Mouse (Mus musculus) myocyte (in vitro differentiated cells): ENCODE measurements at regions not wholly inside any gene's neighbourhood (a gene's known extent, or its start where the extent isn't known, plus 50 kb on each side); places are given as distances from the start of the nearest gene placed in this dataset.
A peak's percentile ranks its signal among the peaks of the same experiment; 100 is the strongest.

ENCODE experiments used
- H3K27me3 ChIP-seq: one replicate; pipeline ENCODE4 v1.6.1; 2011; ENCODE audit not compliant: control insufficient read depth, insufficient read depth, insufficient read length
- H3K36me3 ChIP-seq: one replicate; pipeline ENCODE4 v1.6.1; 2011; ENCODE audit not compliant: control insufficient read depth, insufficient read depth
- H3K4me2 ChIP-seq: one replicate; pipeline ENCODE4 v1.6.1; 2011; ENCODE audit warnings: low read depth, control low read depth
- H3K4me3 ChIP-seq: one replicate; pipeline ENCODE4 v1.5.1; 2011; ENCODE audit warnings: mild to moderate bottlenecking, control low read depth, moderate library complexity
- H3K79me2 ChIP-seq: one replicate; pipeline ENCODE4 v1.6.1; 2011; ENCODE audit not compliant: control insufficient read depth, insufficient read depth
- H3ac ChIP-seq: one replicate; pipeline ENCODE4 v1.6.1; 2011; ENCODE audit not compliant: control insufficient read depth, insufficient read length
- E2F4 ChIP-seq: IDR thresholded peaks from one replicate; pipeline ENCODE4 v1.6.1; 2011; ENCODE audit warnings: mild to moderate bottlenecking, control low read depth, moderate library complexity; ENCODE audit not compliant: insufficient read depth
- MAX ChIP-seq: IDR thresholded peaks from one replicate; pipeline ENCODE4 v1.6.1; 2011; ENCODE audit warnings: low read depth, mild to moderate bottlenecking, control low read depth
- MYOD1 ChIP-seq, 3 experiments: IDR thresholded peaks; one replicate each; pipeline ENCODE4 v1.6.1; 2011; ENCODE audit warnings: control low read depth in 2 of 3, low read depth in 2 of 3, mild to moderate bottlenecking in 2 of 3, moderate library complexity in 1 of 3; ENCODE audit not compliant: insufficient read length in 2 of 3, control insufficient read depth in 1 of 3
- MYOG ChIP-seq, 3 experiments: IDR thresholded peaks; one replicate each; pipeline ENCODE4 v1.6.1; 2011; ENCODE audit warnings: control low read depth in 2 of 3, low read depth in 2 of 3, mild to moderate bottlenecking in 2 of 3; ENCODE audit not compliant: insufficient read length in 2 of 3, control insufficient read depth in 1 of 3, insufficient read depth in 1 of 3
- POLR2A ChIP-seq: IDR thresholded peaks from one replicate; pipeline ENCODE4 v1.6.1; 2011; ENCODE audit warnings: low read depth, mild to moderate bottlenecking, control low read depth, moderate library complexity; ENCODE audit not compliant: insufficient read length
- POLR2AphosphoS2 ChIP-seq: IDR thresholded peaks from one replicate; pipeline ENCODE4 v1.6.1; 2011; ENCODE audit warnings: low read depth, control low read depth; ENCODE audit not compliant: insufficient read length
- REST ChIP-seq: IDR thresholded peaks from one replicate; pipeline ENCODE4 v1.6.1; 2011; ENCODE audit warnings: mild to moderate bottlenecking, control low read depth, moderate library complexity; ENCODE audit not compliant: insufficient read depth, insufficient read length
- SRF ChIP-seq: IDR thresholded peaks from one replicate; pipeline ENCODE4 v1.6.1; 2011; ENCODE audit warnings: low read depth; ENCODE audit not compliant: control insufficient read depth, insufficient read length
- TCF12 ChIP-seq: IDR thresholded peaks from one replicate; pipeline ENCODE4 v1.6.1; 2011; ENCODE audit warnings: mild to moderate bottlenecking, control low read depth; ENCODE audit not compliant: poor library complexity, insufficient read depth, severe bottlenecking
- TCF3 ChIP-seq: IDR thresholded peaks from one replicate; pipeline ENCODE4 v1.6.1; 2011; ENCODE audit warnings: low read depth, control low read depth; ENCODE audit not compliant: insufficient read length
- USF1 ChIP-seq: IDR thresholded peaks from one replicate; pipeline ENCODE4 v1.6.1; 2011; ENCODE audit warnings: low read depth, mild to moderate bottlenecking, control low read depth, moderate library complexity

DNA sequence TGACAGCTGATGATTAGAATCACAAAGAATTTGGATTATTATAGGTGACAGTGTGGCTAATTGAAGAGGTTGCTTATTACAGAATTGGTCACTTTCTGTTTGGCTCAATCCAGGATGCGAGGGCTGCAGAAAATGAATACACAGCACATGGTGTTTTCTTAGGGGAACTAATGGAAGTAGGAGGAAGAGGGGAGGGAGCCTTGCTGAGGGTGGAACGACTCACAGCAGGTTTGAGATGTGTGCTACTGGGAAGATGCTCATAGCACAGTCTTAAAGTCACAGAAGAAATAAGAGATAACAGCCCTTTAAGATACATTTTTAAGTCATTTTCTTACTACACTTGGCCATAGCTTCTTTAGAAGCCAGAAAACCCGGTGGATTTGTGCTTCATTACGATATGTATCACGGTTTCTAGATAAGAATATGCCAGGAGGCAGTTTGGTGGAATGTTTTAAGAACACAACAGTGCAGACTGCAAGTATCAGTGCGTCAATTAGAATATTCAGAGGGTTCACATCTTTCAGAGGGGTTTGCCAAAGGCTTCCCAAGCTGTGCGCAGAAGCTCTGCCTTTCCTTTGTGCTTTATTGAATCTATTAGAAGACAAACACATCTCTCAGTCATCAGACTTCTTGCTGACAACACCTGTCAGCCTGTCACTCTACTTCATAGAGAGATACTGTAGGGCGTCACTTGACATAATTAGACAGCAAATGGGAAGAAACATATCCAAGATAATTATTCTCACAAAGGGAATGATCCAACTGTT lies 853.7 kb downstream of the Otol1 start:
- Histone ChIP-seq H3K27me3 (no peaks in the 10 kb centered on the region), H3K36me3 (no peaks in the 10 kb centered on the region), H3K4me2 (no peak overlapping the region), H3K79me2 (no peaks in the 10 kb centered on the region), H3ac (no peak overlapping the region), H3K4me3 (no peak overlapping the region)
- no peak for TF ChIP-seq MYOD1 (IDR thresholded peaks at IDR 0.05; ENCODE audit: control insufficient read depth in 1 of 3, insufficient read length in 2 of 3, low read depth in 2 of 3)
- no peak for TF ChIP-seq TCF3
- TF ChIP-seq MAX, result no peak
- no peak for TF ChIP-seq E2F4
- no peak for TF ChIP-seq POLR2A
- TF ChIP-seq REST, result no peak
- TF ChIP-seq SRF, result no peak
- no peak for TF ChIP-seq POLR2AphosphoS2
- no peak for TF ChIP-seq TCF12

DNA sequence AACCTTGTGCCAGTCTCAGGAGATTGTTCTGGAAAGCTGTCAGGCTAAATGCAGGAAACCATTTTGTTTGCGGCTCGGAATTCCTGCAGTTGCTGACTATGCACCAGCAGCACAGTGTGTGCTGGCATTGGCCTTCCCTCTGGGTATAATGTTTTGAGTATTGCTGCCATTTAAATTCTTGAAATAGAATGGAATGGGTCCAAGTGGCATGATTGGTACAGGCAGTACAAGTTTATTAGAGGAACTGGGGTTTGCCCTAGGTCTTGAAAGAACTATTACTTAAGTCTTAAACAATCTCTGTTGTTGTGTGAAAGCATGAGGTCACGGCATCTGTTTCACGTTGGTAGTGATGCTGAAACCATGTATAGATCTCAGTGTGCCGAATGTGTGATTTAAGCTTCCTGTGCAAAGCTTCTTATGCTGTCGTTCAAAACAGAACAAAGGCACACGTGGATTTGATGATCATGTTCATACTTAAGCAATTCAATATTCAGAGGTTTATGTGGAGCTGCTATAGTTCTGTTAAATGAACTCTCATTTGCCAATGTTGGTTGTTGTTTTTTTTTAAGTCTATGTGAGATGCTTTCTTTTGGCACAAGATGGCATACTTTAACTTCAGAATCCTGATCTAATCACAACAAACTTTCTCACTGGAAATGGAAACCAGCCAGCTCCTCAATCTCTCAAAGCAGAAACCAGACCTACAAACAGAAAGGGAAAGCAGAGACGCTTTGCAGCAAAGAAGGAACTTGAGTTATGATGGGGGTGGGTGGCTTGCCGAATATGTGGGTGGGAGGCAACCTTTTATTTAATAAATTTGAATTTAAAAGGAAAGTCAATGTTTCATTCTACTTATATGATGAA lies 866.5 kb downstream of the Otol1 start:
- Histone ChIP-seq H3K79me2 (no peaks in the 10 kb centered on the region), H3K4me2 (peak overlapping the region; percentile 6), H3K27me3 (no peaks in the 10 kb centered on the region), H3K4me3 (no peak overlapping the region), H3ac (no peak overlapping the region), H3K36me3 (no peaks in the 10 kb centered on the region)
- TF ChIP-seq USF1, result no peak

DNA sequence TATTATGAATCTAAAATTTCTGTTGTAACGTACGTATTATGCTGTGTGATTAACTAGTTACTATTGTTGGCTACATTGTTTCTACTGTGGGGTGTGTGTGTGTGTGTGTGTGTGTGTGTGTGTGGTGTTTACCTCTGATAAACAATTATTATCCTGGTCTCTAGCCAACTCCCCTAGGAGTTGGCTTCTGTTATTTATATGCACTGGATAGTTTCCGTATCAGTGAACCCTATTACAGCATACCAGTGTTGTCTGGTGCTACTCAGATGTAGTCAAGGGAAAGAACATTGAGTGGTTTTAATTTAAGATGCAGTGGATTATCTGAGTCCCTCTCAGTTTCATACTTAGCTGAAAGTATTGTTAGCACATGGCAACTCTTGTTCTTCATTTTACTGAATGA lies 867.2 kb downstream of the Otol1 start:
- H3K27me3 ChIP-seq, result no peaks in the 10 kb centered on the region
- TF ChIP-seq SRF, result no peak
- no peak for TF ChIP-seq MYOG (IDR thresholded peaks at IDR 0.05; ENCODE audit: control insufficient read depth in 1 of 3, insufficient read depth in 1 of 3, insufficient read length in 2 of 3, low read depth in 2 of 3)
- H3K4me2 ChIP-seq, result no peak overlapping the region

More for the DNA sequence above, 867.2 kb downstream of the Otol1 start:
- no peaks in the 10 kb centered on the region for H3K79me2 ChIP-seq
- H3K36me3 ChIP-seq, result no peaks in the 10 kb centered on the region
- H3ac ChIP-seq, result no peak overlapping the region
- H3K4me3 ChIP-seq, result no peak overlapping the region
